11 mouse cellular contexts compared by ENCODE assay signal in genomic region chr12:99550629-99551028, GRCm38 (mm10). TPM values are rescaled to one million over a fixed set of nuclear protein-coding genes. Genes with fewer than 3 reads are reported as not detected.
DNase-seq lines count a peak whose midpoint lies in the region; ATAC-seq and TF ChIP-seq lines count a peak whose summit lies in the region.
"Had no signal": no experiment of that assay in that cellular context is flagged by ENCODE, and none has a peak within 500 bp of the region (broad histone marks: within the 10 kb centered on the region; RNA-seq: fewer than 3 reads in every experiment).

No protein-coding gene starts in this region.

- H3K9ac ChIP-seq in lung, embryonic 14.5 days: no peak overlapping the region
- H3K9ac ChIP-seq: forebrain, postnatal 0 days; heart, embryonic 12.5 days had no signal

- H3K9me3 ChIP-seq in lung, embryonic 14.5 days (ENCODE audit: low read depth, low read length): no peaks in the 10 kb centered on the region
- H3K9me3 ChIP-seq: heart, embryonic 12.5 days had no signal

- no peak overlapping the region for H3K4me3 ChIP-seq in lung, embryonic 14.5 days (ENCODE audit: low read depth, low read length)
- H3K4me3 ChIP-seq: heart, embryonic 12.5 days had no signal

- no peak overlapping the region for H3K27ac ChIP-seq in lung, embryonic 14.5 days (ENCODE audit: low read depth)

- TF ChIP-seq CTCF in lung, embryonic 14.5 days (IDR thresholded peaks at IDR 0.05; ENCODE audit: low read depth): peak; percentile 46

- ATAC-seq in lung, embryonic 14.5 days (ENCODE audit: insufficient read depth): no peak
- ATAC-seq: forebrain, postnatal 0 days had no signal

- no peaks in the 10 kb centered on the region for H3K4me1 ChIP-seq in lung, embryonic 14.5 days (ENCODE audit: insufficient read depth)

- no peaks in the 10 kb centered on the region for H3K36me3 ChIP-seq in lung, embryonic 14.5 days (ENCODE audit: insufficient read depth)
- peaks cover 5% of the 10 kb centered on the region; the same call in 1 of the 2 replicates for H3K36me3 ChIP-seq in splenic B cell, adult 2 months (ENCODE audit: control insufficient read depth, insufficient read depth, low read length, poor library complexity, severe bottlenecking)

- peak; percentile 45 to 46 for DNase-seq in cerebellum, postnatal 10 days
- no peak for DNase-seq in cerebellum, adult 11 months
- no peak for DNase-seq in lung, embryonic 14.5 days
- DNase-seq in lung, postnatal 25 days (ENCODE audit: low spot score): no peak
- DNase-seq in T-cell, adult 2 months (ENCODE audit: low spot score): peak; percentile 43
- DNase-seq in splenic B cell, adult 2 months (ENCODE audit: low read depth, low spot score): peak; percentile 59
- no peak for DNase-seq in kidney, postnatal 14 days
- no peak for DNase-seq in layer of hippocampus, adult 9-10 months (ENCODE audit: low spot score)
- DNase-seq: forebrain, postnatal 0 days; kidney, adult 18-20 months had no signal

- no peak overlapping the region for H3K4me2 ChIP-seq in lung, embryonic 14.5 days
- H3K4me2 ChIP-seq: heart, embryonic 12.5 days had no signal

- no peaks in the 10 kb centered on the region for H3K27me3 ChIP-seq in lung, embryonic 14.5 days (ENCODE audit: insufficient read depth, low read length)
- H3K27me3 ChIP-seq in splenic B cell, adult 2 months (ENCODE audit: control insufficient read depth, insufficient read depth, low read length, poor library complexity, severe bottlenecking): no peaks in the 10 kb centered on the region
- H3K27me3 ChIP-seq: heart, embryonic 12.5 days had no signal

- 70% methylated on average over 8 of the region's 8 CpGs for WGBS in lung, embryonic 14.5 days

RNA-seq across cellular contexts. Expression of gene Foxn3, which starts 12.8 kb away (rescaled TPM):
- polyA plus RNA-seq in lung, embryonic 14.5 days (2014; fragmentation: Nextera tagmentation; extraction: Ambion mirVana): 69.1 and 72.5 TPM in 2 replicates

Comparison
In these comparisons a context has a peak if more than half of its experiments do, and no peak if none do; other contexts are left out.
1. DNase-seq: peak in cerebellum, postnatal 10 days (2 of 2), T-cell, adult 2 months (single experiment) and splenic B cell, adult 2 months (single experiment); none in cerebellum, adult 11 months (single experiment), lung, embryonic 14.5 days (single experiment), lung, postnatal 25 days (single experiment), kidney, postnatal 14 days (single experiment) and layer of hippocampus, adult 9-10 months (single experiment).